Mouse (Mus musculus) small intestine, adult 2 months (tissue): ENCODE measurements around the gene Ncf2.

Experiments used
- CTCF ChIP-seq: fragments of 200-500 bp; IDR thresholded peaks from 2 replicates; pipeline ENCODE4 v1.5.1; 2012; ENCODE audit warnings: low read depth, mild to moderate bottlenecking, control low read depth, inconsistent platforms, low read length, moderate library complexity, mixed read lengths; ENCODE audit not compliant: insufficient replicate concordance, insufficient read length; ENCODE audit errors: extremely low read depth
- POLR2A ChIP-seq: fragments of 200-500 bp; IDR thresholded peaks from 2 replicates; pipeline ENCODE4 v1.6.1; 2012; ENCODE audit warnings: low read depth, mild to moderate bottlenecking, control low read depth, inconsistent platforms, low read length, moderate library complexity

DNA sequence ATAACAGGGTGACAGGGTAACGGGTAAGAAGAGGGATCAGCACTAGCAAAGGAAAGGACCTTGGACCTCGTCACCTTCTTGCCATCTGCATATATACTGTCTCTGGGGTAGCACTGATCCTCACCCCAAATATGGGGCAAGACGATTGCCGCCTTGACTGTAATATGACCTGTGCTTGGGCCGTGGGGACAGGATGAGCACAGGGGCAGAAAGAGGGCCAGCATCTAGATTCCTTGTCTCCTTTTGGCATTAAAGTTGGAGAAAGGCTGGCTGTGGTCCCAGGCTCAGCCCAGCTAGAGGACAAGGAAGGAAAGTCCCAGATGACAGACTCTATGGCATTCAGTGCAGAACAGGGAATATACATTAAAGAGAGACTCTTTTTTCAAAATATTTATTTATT lies 26.5 kb downstream of the Ncf2 start:
- no peak for TF ChIP-seq CTCF
- TF ChIP-seq POLR2A, result no peak
